Mouse (Mus musculus) liver, embryonic 14.5 days (tissue): ENCODE results near the gene Gm15319. TPM values are rescaled to one million over a fixed set of nuclear protein-coding genes. Genes with fewer than 3 reads are reported as not detected.
"Not testable (repeated sequence)": the region's sequence is repeated elsewhere in the genome, so short reads cannot be mapped to it uniquely, and the experiment has no call there.

Experiments
- ATAC-seq: fragments of 200-750 bp; cut with Nextera tagmentation; 2 replicates; pipeline ENCODE4 v1.8.0; 2017; ENCODE audit warnings: moderate number of reproducible peaks, mild to moderate bottlenecking, moderate library complexity; ENCODE audit not compliant: insufficient read depth
- DNase-seq, 3 experiments: peaks; one replicate each; pipeline ENCODE4 v3.0.0-alpha.2; 2012 to 2013; ENCODE audit warnings: low read depth in 3 of 3, low spot score in 3 of 3
- H3K27ac ChIP-seq: fragments of 300-500 bp; sonication (generic); 2 replicates; pipeline ENCODE4 v1.5.1; 2014; ENCODE audit warnings: moderate library complexity, mild to moderate bottlenecking, control low read depth, inconsistent platforms
- H3K27me3 ChIP-seq: fragments of 300-500 bp; sonication (generic); 2 replicates; pipeline ENCODE4 v1.6.1; 2014; ENCODE audit warnings: mild to moderate bottlenecking, low read length, moderate library complexity; ENCODE audit not compliant: control insufficient read depth, insufficient read depth
- H3K36me3 ChIP-seq: fragments of 300-500 bp; sonication (generic); replicated peaks from 2 replicates; pipeline ENCODE4 v1.6.1; 2014; ENCODE audit warnings: low read depth; ENCODE audit not compliant: control insufficient read depth, insufficient read depth
- H3K4me1 ChIP-seq, 2 experiments: fragments of 200-500 bp in 1 of 2; fragments of 300-500 bp in 1 of 2; sonication (generic) in 1 of 2; replicated peaks; 2 replicates each; pipeline ENCODE4 v1.6.1; 2012 to 2014; ENCODE audit warnings: antibody characterized with exemption in 1 of 2, inconsistent platforms in 1 of 2, low read length in 1 of 2; ENCODE audit not compliant: control insufficient read depth in 2 of 2, insufficient read depth in 2 of 2
- H3K4me2 ChIP-seq: fragments of 300-500 bp; sonication (generic); 2 replicates; pipeline ENCODE4 v1.6.1; 2014; ENCODE audit warnings: low read depth, mild to moderate bottlenecking, control low read depth, moderate library complexity
- H3K4me3 ChIP-seq, 2 experiments: fragments of 200-500 bp in 1 of 2; fragments of 300-500 bp in 1 of 2; sonication (generic) in 1 of 2; 2 replicates each; pipeline ENCODE4 v1.5.1; 2012 to 2014; ENCODE audit warnings: low read depth in 2 of 2, low read length in 2 of 2, mild to moderate bottlenecking in 2 of 2, control low read depth in 1 of 2, inconsistent platforms in 1 of 2, moderate library complexity in 1 of 2; ENCODE audit not compliant: insufficient read depth in 1 of 2
- H3K9ac ChIP-seq: fragments of 300-500 bp; sonication (generic); replicated peaks from 2 replicates; pipeline ENCODE4 v1.6.1; 2014; ENCODE audit warnings: mild to moderate bottlenecking, control low read depth, moderate library complexity
- H3K9me3 ChIP-seq: fragments of 300-500 bp; sonication (generic); 2 replicates; pipeline ENCODE4 v1.6.1; 2016; ENCODE audit warnings: low read length, mixed read lengths; ENCODE audit not compliant: control insufficient read depth
- CTCF ChIP-seq: IDR thresholded peaks from 2 replicates; pipeline ENCODE4 v1.5.1; 2016; ENCODE audit warnings: antibody characterized with exemption, low read depth, control low read depth
- WGBS: fragments of 180-500 bp; shearing (Covaris S2); extraction: QIAGEN DNeasy Blood & Tissue Kit; methylation state at CpG from one replicate; pipeline ENCODE4 v1.1.7; 2014; ENCODE audit not compliant: insufficient replicate concordance; 5-methylcytosine and 5-hydroxymethylcytosine counted together
- polyA plus RNA-seq, 2 experiments: library from polyadenylated mRNA; depleted of rRNA in 1 of 2; stranded (reverse) in 1 of 2; unstranded in 1 of 2; fragments of >200 nt; fragmentation: Nextera tagmentation in 1 of 2; extraction: Ambion mirVana in 1 of 2; gene quantifications; 2 replicates each; pipeline versions ENCODE4 v1.2.1 to v1.2.3; 2012 to 2014

Gm15319 gene
- not detected in 2 replicates for polyA plus RNA-seq (2012; rRNA removed)
- not detected in 2 replicates for polyA plus RNA-seq (2014; fragmentation: Nextera tagmentation; extraction: Ambion mirVana)

DNA sequence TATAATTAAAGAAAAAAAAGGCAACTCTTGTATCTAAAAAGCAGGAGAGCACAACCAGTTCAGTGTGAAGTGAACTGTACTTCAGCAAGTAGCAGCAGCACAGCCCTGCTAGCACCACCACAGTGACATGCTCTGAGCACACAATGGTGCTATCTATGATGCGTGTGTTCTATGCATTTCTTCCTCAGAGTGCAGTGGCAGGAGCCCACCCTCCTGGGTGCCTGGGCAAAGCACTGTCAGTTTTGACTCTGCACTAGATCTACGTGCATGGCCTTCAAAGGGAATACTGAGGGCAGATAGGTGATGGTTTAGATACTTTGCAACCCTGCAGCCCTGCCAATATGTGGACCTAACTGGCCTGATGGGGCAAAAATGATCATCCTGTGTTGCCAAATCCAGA is at the start of gene Gm15319:
Gene Gm15319 (minus strand): TSS at position 101 of the 400 bp plus-strand sequence.
- DNase-seq, H3K27ac ChIP-seq, H3K9ac ChIP-seq, H3K27me3 ChIP-seq, H3K36me3 ChIP-seq, H3K4me3 ChIP-seq, H3K4me1 ChIP-seq, H3K9me3 ChIP-seq, ATAC-seq, H3K4me2 ChIP-seq: not testable (repeated sequence)
- no CpG with 5 or more reads among the region's 2 CpGs for WGBS

DNA sequence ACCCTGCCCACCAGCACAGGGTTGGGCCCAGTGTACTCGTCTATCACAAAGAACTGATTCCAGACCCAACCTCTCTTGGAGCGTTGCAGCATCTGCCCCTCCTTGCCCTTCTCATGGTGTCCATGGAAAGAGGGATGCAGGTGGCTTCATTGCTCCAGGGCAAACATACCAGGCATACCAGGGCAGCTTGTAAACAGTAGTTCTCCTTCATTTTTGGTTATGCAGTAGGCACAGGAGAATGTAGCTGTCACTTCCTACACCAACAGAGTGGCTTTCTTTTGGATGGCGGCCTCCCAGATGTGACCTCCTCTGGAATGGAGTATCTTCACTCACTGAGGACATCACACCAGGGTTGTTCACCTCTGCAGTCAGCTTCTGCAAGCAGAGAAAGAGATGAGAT is 47.3 kb upstream of the Gm15319 start:
- not testable (repeated sequence) for DNase-seq, H3K9me3 ChIP-seq, H3K36me3 ChIP-seq, H3K27me3 ChIP-seq, H3K4me3 ChIP-seq, H3K27ac ChIP-seq, H3K9ac ChIP-seq, H3K4me2 ChIP-seq, H3K4me1 ChIP-seq, ATAC-seq
- whole genome bisulfite sequencing = no CpG with 5 or more reads among the region's 3 CpGs

DNA sequence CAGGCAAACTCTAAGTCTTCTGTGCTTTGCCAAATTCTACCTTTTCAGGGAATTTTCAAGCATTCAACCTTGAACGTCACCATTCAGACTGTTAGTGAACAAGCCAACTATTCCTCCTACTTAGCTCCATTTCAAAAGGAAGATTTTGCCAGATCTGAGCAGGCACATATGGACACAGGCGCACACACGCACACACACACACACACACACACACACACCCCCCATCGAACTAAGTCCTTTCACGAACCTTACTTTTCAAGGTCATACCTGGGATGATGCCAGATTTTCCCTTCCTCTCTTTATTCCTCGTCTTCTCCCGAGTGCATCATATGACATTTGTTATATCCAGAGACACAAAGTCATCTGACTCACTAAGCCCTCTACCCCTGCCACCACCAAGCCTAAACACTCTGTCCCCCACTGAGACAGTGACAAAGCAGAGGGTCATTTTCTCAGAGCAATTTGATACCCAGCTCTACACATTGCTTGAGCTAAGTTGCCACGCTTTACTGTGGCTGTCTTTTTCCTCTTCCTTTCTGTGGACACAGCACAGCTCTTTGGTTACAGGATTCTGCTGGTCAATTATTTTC is 45.5 kb upstream of the Gm15319 start:
- DNase-seq, ATAC-seq, H3K4me2 ChIP-seq, H3K4me3 ChIP-seq, H3K9me3 ChIP-seq, H3K27ac ChIP-seq, H3K9ac ChIP-seq, H3K27me3 ChIP-seq, H3K4me1 ChIP-seq, H3K36me3 ChIP-seq: not testable (repeated sequence)
- 79% methylated on average over 7 of the region's 8 CpGs for WGBS

DNA sequence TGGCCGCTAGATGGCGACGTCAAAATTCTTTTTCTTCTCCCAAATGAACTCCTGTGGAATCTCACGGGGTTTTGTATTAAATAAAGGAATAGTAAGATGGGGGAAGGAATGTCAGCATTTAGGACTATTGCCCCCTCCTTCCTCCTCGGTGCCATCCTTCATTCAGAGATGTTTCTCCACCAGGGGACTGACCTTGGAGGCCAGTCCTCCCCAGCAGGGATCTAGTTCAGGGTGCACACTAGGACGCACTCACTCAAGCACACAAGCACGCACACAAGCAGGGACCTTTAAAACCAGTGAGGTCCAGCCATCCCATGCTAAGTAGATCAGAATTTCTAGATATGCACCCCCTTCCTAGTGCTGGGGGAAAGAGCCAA is 26.3 kb upstream of the Gm15319 start:
- not testable (repeated sequence) for H3K9ac ChIP-seq, ATAC-seq, DNase-seq, H3K4me3 ChIP-seq, H3K36me3 ChIP-seq, H3K27me3 ChIP-seq, H3K9me3 ChIP-seq, H3K4me2 ChIP-seq, H3K4me1 ChIP-seq, H3K27ac ChIP-seq
- TF ChIP-seq CTCF = peak; percentile 10; the same call in 1 of the 2 replicates
- 18% methylated on average over 2 of the region's 7 CpGs for WGBS

DNA sequence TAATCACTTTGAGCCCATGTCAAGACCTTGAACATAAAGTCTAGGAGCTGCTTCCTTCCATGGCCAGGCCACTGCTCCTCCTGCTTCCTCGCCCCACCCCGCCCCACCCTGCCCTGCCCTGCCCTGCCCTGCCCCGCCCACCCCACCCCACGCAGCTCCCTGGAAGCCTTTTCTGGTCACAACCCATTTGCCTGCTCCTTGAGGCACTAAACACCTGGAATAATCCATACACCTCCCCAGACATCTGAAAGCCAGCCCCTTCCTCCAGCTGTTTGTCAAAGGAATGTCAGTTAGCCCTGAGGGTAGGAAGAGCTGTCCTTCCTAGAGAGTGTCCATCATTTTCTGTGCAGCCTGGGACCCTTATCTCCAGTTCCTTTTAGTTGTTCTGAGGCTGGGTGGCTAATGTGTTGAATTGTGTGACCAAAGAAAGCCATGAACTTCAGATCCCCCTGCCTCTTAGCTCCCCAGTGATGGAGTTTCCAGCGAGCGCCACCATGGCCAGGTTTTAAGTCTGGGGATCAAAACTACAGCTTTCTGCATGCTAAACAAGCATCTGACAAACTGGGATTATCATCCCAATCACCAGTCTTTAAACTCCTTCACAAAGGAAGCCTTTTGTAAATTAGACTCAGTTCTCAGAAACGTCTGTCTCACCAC is 25.8 kb upstream of the Gm15319 start:
- WGBS = no CpG with 5 or more reads among the region's 7 CpGs
- not testable (repeated sequence) for DNase-seq, H3K9ac ChIP-seq

DNA sequence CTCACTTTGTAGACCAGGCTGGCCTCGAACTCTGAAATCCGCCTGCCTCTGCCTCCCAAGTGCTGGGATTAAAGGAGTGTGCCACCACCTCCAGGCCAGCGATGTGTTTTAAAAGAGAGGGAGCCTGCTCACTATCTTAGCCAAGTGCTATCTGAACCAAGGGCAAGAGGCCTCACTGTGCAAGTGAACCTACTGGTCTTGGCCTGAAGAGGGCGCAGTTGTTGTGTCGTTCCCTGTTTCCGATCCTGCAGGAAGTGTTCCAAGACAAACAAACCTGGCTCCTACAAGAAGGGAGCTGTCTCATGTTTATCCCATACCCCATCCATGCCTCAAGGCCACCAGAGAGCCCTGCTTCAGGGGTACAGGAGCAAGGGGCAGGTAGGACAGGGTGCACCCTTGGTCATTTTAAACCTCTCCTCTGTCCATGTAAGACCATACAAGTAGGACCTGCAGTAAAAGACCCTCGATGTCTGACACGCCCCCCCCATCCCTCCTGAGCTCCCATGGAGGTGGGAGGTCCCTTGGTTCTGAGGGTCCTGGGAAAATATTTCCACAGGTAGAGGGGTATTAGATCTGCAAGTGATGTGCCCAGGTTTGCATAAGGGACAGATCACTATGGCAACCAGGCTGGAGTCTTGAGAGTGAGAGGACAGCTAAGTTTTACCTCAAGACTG is 24.2 kb upstream of the Gm15319 start:
- H3K4me2 ChIP-seq, H3K27ac ChIP-seq, ATAC-seq, H3K4me3 ChIP-seq, H3K9ac ChIP-seq, H3K9me3 ChIP-seq, H3K27me3 ChIP-seq, H3K36me3 ChIP-seq, H3K4me1 ChIP-seq, DNase-seq: not testable (repeated sequence)
- 46% methylated on average over 2 of the region's 8 CpGs for WGBS

More for the DNA sequence above, 25.8 kb upstream of the Gm15319 start:
- peak; percentile 80 for ATAC-seq
- H3K4me1 ChIP-seq, H3K36me3 ChIP-seq, H3K4me3 ChIP-seq, H3K4me2 ChIP-seq, H3K27me3 ChIP-seq, H3K27ac ChIP-seq, H3K9me3 ChIP-seq: not testable (repeated sequence)

DNA sequence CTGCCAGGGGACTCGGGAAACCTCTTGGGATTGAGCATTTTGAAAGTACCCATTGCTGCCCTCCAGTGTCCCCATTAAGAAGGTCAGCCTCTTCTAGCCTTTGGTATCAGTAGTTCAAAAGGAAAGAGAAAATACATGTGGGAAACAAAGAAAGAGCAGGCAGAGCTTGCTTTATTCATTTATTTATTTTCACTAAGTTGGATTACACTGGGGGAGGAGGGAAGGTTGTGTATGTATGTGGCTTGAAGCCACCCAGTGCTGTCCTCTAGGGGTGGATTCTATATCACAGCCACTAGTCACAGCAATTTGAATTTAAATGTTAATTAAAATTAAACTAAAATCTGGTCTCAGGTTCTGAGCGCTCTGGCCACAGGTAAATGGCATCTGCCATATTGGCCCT is 22.0 kb upstream of the Gm15319 start:
- not testable (repeated sequence) for H3K9me3 ChIP-seq, H3K27ac ChIP-seq, H3K27me3 ChIP-seq, H3K4me2 ChIP-seq, H3K36me3 ChIP-seq, H3K4me3 ChIP-seq, H3K4me1 ChIP-seq, ATAC-seq, H3K9ac ChIP-seq, DNase-seq
- 17% methylated on average over 1 of the region's 2 CpGs for WGBS

DNA sequence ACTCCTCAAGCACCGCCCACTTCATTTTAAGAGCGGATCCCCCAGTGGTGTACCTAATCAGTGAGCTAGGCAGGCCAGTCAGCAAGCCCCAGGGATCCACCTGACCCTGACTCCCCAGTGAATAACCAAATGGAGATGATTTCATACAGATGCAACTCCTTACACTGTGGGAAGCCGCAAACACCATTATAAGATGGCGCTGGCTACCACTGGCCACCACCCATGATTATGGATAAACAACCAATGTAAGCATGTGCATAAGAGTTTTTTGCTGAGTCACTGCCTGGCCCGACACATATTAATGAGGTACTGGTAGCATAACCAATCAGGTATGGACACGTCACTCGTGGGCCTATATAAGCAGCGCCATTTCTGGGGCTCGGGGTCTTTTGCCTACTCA is 21.1 kb upstream of the Gm15319 start:
- WGBS = 78% methylated on average over 7 of the region's 9 CpGs
- not testable (repeated sequence) for ATAC-seq

More for the DNA sequence above, 21.1 kb upstream of the Gm15319 start:
- not testable (repeated sequence) for H3K4me2 ChIP-seq, H3K27me3 ChIP-seq, H3K9ac ChIP-seq, H3K27ac ChIP-seq, H3K9me3 ChIP-seq, DNase-seq, H3K36me3 ChIP-seq, H3K4me3 ChIP-seq, H3K4me1 ChIP-seq
